8 mouse cellular contexts compared by ENCODE assay signal in the genomic region with DNA sequence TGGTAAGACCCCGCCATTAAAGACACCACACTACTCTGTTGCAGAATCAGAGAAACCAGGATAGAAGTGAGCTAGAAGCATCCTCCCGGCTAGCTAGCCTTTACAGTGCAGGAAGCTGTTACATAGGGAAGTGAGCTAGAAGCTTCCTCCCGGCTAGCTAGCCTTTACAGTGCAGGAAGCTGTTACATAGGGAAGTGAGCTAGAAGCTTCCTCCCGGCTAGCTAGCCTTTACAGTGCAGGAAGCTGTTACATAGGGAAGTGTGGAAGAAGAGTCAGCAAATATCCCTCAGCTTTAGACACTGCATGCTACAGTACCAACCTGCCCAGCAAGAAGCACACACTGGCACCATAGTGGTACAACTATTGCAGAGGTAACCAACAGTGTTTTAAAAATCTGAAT. TPM values are rescaled to one million over a fixed set of nuclear protein-coding genes. Genes with fewer than 3 reads are reported as not detected.
DNase-seq lines count a peak whose midpoint lies in the region; ATAC-seq and TF ChIP-seq lines count a peak whose summit lies in the region.
"Not testable (repeated sequence)": the region's sequence is repeated elsewhere in the genome, so short reads cannot be mapped to it uniquely, and the experiment has no call there.

No protein-coding gene starts in this region.

- not testable (repeated sequence) for DNase-seq in lung, postnatal 0 days (ENCODE audit: low spot score)

- H3K4me3 ChIP-seq in bone marrow macrophage, adult 2 months (ENCODE audit: insufficient read depth, low read length); kidney, embryonic 15.5 days (replicated peaks); liver, embryonic 12.5 days; liver, embryonic 15.5 days (replicated peaks); lung, postnatal 0 days (ENCODE audit: low read depth, low read length): not testable (repeated sequence)

- not testable (repeated sequence) for H3K27me3 ChIP-seq in kidney, embryonic 15.5 days; liver, embryonic 12.5 days (replicated peaks); liver, embryonic 15.5 days; lung, postnatal 0 days (replicated peaks; ENCODE audit: insufficient read depth, low read length)

- H3K27ac ChIP-seq in bone marrow macrophage, adult 2 months (ENCODE audit: insufficient read depth, low read depth, low read length) = peak overlapping the region; percentile 84
- H3K27ac ChIP-seq in kidney, embryonic 15.5 days; liver, embryonic 12.5 days; liver, embryonic 15.5 days (replicated peaks); lung, postnatal 0 days (ENCODE audit: low read length): not testable (repeated sequence)

- ATAC-seq in granulocyte monocyte progenitor cell, adult 5-6 weeks (replicated peaks; ENCODE audit: poor library complexity, severe bottlenecking) = peak; percentile 99
- 0 out of 2 replicates have a peak, but pooled peaks have one; percentile 25 for ATAC-seq in kidney, embryonic 15.5 days (replicated peaks; ENCODE audit: low FRiP score)
- peak; percentile 59 for ATAC-seq in liver, embryonic 12.5 days
- ATAC-seq in liver, embryonic 15.5 days (ENCODE audit: insufficient read depth) = peak; percentile 57
- peak; percentile 30; the same call in 1 of the 2 replicates for ATAC-seq in lung, postnatal 0 days
- peak; percentile 99 for ATAC-seq in megakaryocyte progenitor cell, adult 5-6 weeks (replicated peaks; ENCODE audit: poor library complexity)
- ATAC-seq in neutrophil, adult 5-6 weeks (ENCODE audit: extremely low read depth, insufficient number of reproducible peaks, low FRiP score, poor library complexity, severe bottlenecking) = peak; percentile 95

- H3K36me3 ChIP-seq in kidney, embryonic 15.5 days; liver, embryonic 12.5 days; liver, embryonic 15.5 days (replicated peaks); lung, postnatal 0 days (ENCODE audit: insufficient read depth, low read length): not testable (repeated sequence)

- not testable (repeated sequence) for H3K9me3 ChIP-seq in kidney, embryonic 15.5 days (replicated peaks); liver, embryonic 12.5 days (replicated peaks); liver, embryonic 15.5 days (replicated peaks); lung, postnatal 0 days (ENCODE audit: low read length)

- TF ChIP-seq POLR2A in bone marrow macrophage, adult 2 months (IDR thresholded peaks at IDR 0.05; ENCODE audit: borderline replicate concordance, low read depth, low read length) = not testable (repeated sequence)

- H3K4me2 ChIP-seq in kidney, embryonic 15.5 days; liver, embryonic 12.5 days; liver, embryonic 15.5 days; lung, postnatal 0 days (replicated peaks; ENCODE audit: low read depth, low read length): not testable (repeated sequence)

- 73% methylated on average over 4 of the region's 4 CpGs for WGBS in kidney, embryonic 15.5 days
- 34% methylated on average over 4 of the region's 4 CpGs for WGBS in liver, embryonic 12.5 days (ENCODE audit: insufficient replicate concordance)
- 34% methylated on average over 4 of the region's 4 CpGs for WGBS in liver, embryonic 15.5 days (ENCODE audit: insufficient replicate concordance)
- whole genome bisulfite sequencing in lung, postnatal 0 days = 47% methylated on average over 4 of the region's 4 CpGs

- H3K9ac ChIP-seq in kidney, embryonic 15.5 days; liver, embryonic 12.5 days; liver, embryonic 15.5 days; lung, postnatal 0 days (replicated peaks; ENCODE audit: low read depth): not testable (repeated sequence)

- H3K4me1 ChIP-seq in bone marrow macrophage, adult 2 months (ENCODE audit: control insufficient read depth, insufficient read depth, low read length) = peaks cover 20% of the 10 kb centered on the region
- not testable (repeated sequence) for H3K4me1 ChIP-seq in kidney, embryonic 15.5 days; liver, embryonic 12.5 days; liver, embryonic 15.5 days (replicated peaks); lung, postnatal 0 days (ENCODE audit: insufficient read depth, low read depth, low read length)

- TF ChIP-seq CTCF in bone marrow macrophage, adult 2 months (IDR thresholded peaks at IDR 0.05; ENCODE audit: low read depth, low read length); lung, postnatal 0 days (IDR thresholded peaks at IDR 0.05): not testable (repeated sequence)

- not testable (repeated sequence) for TF ChIP-seq EP300 in lung, postnatal 0 days (IDR thresholded peaks at IDR 0.05)

RNA-seq across cellular contexts. Expression of gene Rnf180, which starts 15.9 kb away (rescaled TPM):
- 29.3 and 33.3 TPM in 2 replicates for polyA plus RNA-seq in bone marrow macrophage, adult 2 months (2012; ENCODE audit: insufficient read depth, insufficient read length, missing spikeins)
- total RNA-seq in granulocyte monocyte progenitor cell, adult 5-6 weeks (2014; fragmentation: Nextera tagmentation) = 2.7 and 3.7 TPM in 2 replicates
- 1.3 and 2.9 TPM in 2 replicates for total RNA-seq in granulocyte monocyte progenitor cell, adult 5-6 weeks (2017)
- 6.1 and 6.9 TPM in 2 replicates for polyA plus RNA-seq in kidney, embryonic 15.5 days (2015; fragmentation: Nextera tagmentation; extraction: Ambion mirVana)
- polyA plus RNA-seq in liver, embryonic 12.5 days (2016; fragmentation: Nextera tagmentation; extraction: Ambion mirVana) = 1.2 and 1.6 TPM in 2 replicates
- 0.51 and 0.73 TPM in 2 replicates for polyA plus RNA-seq in liver, embryonic 15.5 days (2015; fragmentation: Nextera tagmentation; extraction: Ambion mirVana)
- polyA plus RNA-seq in lung, postnatal 0 days (2015; fragmentation: Nextera tagmentation; extraction: Ambion mirVana) = 3.1 and 3.5 TPM in 2 replicates
- 3.2 and 3.9 TPM in 2 replicates for total RNA-seq in megakaryocyte progenitor cell, adult 5-6 weeks (2015)
- 1.8 and 2.0 TPM in 2 replicates for total RNA-seq in megakaryocyte progenitor cell, adult 5-6 weeks (2017)
- total RNA-seq in neutrophil, adult 5-6 weeks (2017) = 1.2 TPM in 1 of 2 replicates, not detected in the other

Comparison
In these comparisons a context has a peak if more than half of its experiments do, and no peak if none do; other contexts are left out.
1. ATAC-seq: peak in every context shown above with its lines; median percentile 99 in granulocyte monocyte progenitor cell, adult 5-6 weeks; 99 in megakaryocyte progenitor cell, adult 5-6 weeks; 95 in neutrophil, adult 5-6 weeks; 59 in liver, embryonic 12.5 days; 57 in liver, embryonic 15.5 days; 30 in lung, postnatal 0 days; 25 in kidney, embryonic 15.5 days.